Mouse (Mus musculus) heart, postnatal 10 days (tissue): ENCODE data around the gene Efl1. TPM values are rescaled to one million over a fixed set of nuclear protein-coding genes. Genes with fewer than 3 reads are reported as not detected.
"Not testable (repeated sequence)": the region's sequence is repeated elsewhere in the genome, so short reads cannot be mapped to it uniquely, and the experiment has no call there.

Experiments
- DNase-seq, 2 experiments: peaks; one replicate each; pipeline ENCODE4 v3.0.0; 2021
- intact Hi-C: fragments of 180-260 bp; cut with DNase I; formaldehyde crosslinking; loops from one replicate; pipeline ENCODE4 v1.15.1; 2025
- total RNA-seq, 2 experiments: library from RNA; stranded (reverse); gene quantifications; 2 replicates each; pipeline ENCODE4 v1.2.3; 2021

The Efl1 gene
- total RNA-seq, 2 experiments from 2014 or later = 13.4 to 14.0 TPM

DNA sequence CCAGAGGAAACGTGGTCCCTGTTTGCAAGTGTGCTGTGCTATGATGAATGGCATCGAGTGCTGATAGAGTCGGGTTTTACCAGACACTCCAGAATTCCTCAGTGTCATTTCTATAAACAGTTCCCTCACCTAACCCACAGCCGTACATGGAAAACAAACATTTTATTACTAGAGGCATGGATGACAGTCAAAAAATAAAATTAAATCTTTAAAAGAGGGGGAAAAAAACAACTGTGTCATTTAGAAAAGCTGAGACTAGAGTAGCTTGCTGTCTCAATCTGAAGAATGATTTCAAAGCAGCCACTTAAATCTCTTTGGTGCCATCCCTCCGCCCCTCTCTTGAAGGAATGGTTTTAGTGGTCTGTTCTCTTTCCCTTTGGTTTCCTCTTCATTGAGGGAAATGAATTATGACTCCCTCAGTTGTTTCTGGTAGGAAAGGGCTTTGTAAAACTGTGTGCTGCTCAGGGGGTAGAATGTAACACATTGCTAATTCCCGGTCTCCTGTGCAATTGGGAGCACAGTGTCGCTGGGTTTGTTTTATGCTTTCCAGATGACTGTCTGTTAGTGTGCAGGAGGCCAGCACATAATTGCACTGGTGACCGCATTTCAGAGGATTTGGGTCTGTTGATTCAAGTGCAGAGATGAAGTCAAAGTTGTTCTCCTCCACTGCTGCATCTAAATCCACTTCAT is 67.6 kb downstream of the Efl1 start:
- DNase-seq = no peak
- intact Hi-C loops = loop anchor here (1.0 to 10.0 kb wide), 4 partner anchors 489 to 959 kb away; no protein-coding TSS in a partner anchor

DNA sequence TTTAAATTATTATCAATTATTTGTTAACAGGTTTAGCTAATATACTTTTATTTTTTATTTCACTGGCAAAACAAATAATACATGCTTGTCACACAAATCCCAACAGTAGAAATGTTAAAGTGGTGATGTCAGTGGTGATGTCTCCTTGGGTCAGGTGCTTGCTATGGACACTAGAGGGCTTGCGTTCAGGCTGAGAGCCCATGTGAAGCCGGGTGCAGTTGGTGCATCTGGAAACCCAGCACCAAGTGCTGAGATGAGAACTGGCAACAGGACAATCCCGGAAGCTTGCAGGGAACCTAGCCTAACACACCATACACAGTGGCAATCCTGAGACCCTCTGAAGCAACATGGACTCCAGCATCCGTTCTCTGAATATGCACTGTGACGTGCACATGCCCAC is 70.9 kb downstream of the Efl1 start:
- intact Hi-C loops = loop anchor here (10.0 kb wide), 2 partner anchors 486 to 956 kb away; no protein-coding TSS in a partner anchor
- peak in 1 of 2 experiments; percentile 52 for DNase-seq

DNA sequence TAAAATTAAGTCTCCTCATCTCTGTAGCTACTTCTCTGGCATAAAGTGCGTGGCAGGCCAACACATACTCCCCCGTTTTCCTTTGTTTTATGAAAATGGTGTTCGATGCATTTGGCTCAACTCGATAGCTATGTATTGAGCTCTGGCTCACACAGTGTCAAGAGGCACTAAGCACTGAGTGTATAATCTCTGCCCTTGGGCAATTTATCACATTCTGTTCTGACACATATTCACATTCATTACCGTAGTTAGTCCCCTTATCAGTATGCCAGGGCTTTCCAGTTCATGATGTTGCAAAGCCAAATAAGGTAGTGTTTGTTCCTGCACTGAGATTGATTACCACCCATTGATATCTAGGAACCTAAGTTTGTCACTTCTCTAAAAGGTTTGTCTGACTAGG is 71.3 kb downstream of the Efl1 start:
- intact Hi-C loops = loop anchor here (1.0 to 10.0 kb wide), 3 partner anchors 147 to 955 kb away; no protein-coding TSS in a partner anchor

DNA sequence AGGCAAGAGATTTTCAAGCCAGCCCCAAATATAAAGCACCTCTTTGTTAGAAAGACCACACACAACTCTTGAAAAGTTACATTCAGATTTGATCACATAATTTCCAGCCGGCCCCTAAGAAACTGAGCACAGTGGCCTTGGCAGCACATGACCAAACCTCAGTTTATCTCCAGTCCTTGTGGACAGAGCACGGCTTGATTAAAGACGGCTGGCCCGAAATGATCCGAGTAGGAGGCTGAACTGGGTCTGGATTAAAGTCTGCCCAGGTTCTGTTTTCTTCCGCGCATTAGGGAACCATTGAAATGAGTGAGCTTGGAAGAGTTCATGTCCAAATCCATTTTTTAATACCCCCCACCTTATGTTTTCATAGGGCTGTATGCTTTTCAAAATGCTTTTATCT is 72.1 kb downstream of the Efl1 start:
- intact Hi-C loops = loop anchor here (1.0 kb wide), 1 partner anchor 146 kb away; no protein-coding TSS in a partner anchor
- no peak for DNase-seq

More for the DNA sequence above, 71.3 kb downstream of the Efl1 start:
- DNase-seq = no peak

DNA sequence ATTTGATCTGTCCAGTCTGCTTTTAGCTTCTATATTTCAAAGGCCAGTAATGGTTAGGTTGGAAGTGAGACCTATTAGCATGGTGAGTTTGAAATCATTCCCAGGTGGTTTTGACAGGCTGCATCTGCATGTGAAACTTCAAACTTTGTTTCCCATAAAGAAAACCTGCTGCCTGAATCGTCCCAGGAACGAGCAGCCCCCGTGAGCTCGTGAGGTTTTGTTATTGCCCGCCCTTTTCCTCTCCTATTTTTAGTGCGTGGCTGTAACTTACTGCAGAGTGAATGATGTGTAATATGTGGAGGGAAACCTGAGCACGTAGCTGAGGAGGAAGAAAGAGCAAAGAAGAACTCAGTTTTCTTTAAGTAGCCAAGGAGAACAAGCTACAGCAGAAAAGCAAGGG is 72.5 kb downstream of the Efl1 start:
- DNase-seq = no peak
- intact Hi-C loops = loop anchor here (1.0 kb wide), 1 partner anchor 145 kb away; no protein-coding TSS in a partner anchor

DNA sequence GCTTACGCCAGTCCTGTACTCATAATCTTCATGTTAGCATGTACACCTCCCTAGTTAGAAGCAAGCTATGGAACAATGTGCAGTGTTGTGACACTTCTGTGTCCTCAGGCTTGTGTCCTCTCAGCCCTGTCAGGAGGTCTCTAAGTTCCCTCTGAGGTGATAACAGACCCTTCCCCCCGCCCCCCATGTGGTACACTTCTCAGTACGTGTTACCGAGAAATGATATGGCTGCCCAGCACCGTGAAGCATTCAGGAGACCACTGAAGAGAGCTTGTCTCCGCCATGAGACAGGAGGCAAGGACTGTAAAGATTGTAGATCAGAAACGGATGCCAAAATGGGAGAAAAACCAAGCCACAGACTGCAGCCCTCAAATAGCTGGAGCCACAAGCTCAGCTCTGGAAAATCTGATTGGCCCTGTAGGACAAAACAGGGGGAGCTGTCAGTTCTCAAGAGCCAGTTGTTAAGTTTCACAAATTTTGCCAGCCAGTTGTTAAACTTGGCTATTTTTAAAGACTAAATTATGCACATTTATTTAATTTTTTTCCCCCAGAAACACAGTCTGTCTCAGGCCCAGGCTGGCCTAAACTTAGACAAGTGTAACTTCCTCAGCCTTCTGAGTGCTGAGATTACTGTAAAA is 74.2 kb downstream of the Efl1 start:
- no peak for DNase-seq
- intact Hi-C loops = no loop called here

DNA sequence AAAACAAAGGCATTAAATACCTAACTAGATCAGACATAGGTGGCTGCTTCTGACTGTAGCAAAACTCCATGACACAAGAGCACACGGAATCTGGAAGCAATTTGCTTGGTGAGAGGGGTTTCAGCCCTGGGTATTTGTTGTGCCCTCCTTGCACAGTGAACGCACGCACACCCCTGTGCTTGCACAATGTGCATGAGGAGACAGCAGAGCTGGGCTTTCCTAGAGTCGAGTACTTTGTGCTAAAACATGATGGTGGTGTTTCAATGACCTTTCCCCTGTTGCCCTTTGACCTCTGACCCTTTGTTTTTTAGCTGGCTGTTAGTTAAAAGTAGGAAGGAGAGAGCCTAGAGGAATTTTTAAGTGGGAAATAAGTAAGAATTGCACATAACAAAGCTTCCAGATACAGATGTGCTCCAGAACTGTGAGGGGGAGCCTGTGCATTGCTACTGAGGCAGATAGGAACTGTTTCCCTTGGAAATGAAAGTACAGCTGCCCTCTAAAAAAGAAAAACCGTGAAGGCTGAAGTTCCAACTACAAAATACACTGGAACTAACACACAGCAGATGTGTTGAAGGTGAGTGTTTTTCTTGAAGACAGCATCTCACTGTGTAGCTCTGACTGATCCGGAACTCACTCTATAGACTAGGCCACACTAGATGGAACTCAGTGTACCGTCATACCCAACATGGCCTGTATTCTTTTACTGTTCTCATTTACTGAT is 74.9 kb downstream of the Efl1 start:
- no peak for DNase-seq
- intact Hi-C loops = no loop called here

DNA sequence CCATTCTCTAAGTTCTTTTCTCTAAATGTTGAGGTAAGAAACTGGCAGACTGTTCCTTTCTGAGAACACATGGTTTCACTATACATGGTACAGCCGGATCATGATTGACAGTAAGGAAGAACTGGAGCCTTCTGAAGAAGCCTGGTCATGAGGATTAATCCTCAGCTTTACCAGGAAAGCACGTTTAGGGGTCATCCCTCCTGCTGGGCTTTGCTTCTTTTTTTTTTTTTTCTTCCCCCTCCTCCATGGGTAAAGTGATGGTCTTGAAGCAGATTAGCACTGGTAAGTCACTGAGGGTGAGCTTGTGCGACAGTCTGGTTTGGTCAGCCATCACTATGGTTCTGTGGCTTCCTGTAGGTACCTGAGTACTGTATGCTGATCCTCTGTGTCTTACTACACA is 76.1 kb downstream of the Efl1 start:
- intact Hi-C loops = no loop called here
- no peak for DNase-seq

DNA sequence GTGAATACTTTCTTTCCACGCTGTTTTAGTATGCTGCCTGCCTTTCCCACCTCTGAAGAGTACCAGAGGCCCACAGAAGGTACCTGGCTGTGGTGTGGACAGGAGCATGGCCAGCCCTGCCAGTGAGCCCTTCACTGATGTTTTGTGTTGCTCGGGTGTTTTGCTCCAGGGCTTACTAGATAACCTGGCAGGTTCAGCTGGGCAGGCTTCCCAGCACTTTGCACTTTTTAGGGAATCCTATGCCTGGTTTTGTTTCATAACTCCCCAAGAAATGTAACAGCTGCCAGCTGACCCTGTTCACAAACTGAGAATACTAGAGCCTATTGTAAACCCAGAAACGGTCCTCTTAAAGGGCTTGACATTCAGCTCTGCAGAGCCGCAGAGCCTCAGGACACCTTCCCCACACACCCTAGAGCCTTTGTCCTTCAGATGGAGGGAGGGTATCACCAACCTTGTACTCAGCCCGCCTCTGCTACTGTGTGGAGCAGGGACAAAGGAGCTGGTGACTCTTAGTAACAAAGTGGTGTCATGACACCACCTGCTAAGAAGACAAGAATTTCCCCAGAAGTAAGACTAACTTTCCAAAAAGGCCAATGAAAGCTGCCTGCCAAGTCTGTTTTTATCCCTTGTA is 76.7 kb downstream of the Efl1 start:
- DNase-seq = no peak
- intact Hi-C loops = no loop called here

DNA sequence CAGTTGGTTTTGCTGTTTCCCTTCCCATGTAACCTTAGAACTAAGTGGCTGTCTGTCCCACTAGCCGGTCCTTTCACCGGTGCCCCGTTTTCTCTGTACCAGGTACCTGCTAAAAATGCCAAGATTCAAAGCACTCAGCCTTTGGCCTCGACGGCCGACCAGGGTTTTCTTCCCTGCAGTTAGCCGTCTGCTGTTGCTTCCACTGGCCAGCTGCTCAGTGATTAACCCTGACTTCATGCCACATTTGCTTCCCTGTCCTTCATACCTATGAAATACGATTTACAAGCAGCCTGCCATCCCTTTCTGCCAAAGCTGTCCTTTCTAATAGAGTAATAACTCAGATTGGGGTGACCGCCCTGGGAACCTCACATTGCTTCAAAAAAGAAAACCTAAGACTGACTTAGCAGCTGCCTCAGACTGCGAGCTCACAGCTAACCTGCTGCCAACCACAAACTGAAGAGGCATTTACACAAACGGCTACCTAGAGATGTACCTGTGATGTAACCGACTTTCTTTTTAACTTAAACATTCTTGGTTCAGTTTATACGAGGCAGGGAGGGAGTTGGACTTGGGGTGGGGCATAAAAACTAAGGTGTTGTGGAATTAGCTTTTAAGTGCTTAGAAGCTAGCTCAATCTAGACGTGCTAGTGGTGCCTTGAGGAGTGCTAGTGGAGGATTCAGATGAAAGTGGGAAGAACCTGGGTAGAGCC is 77.5 kb downstream of the Efl1 start:
- intact Hi-C loops = no loop called here
- no peak for DNase-seq

DNA sequence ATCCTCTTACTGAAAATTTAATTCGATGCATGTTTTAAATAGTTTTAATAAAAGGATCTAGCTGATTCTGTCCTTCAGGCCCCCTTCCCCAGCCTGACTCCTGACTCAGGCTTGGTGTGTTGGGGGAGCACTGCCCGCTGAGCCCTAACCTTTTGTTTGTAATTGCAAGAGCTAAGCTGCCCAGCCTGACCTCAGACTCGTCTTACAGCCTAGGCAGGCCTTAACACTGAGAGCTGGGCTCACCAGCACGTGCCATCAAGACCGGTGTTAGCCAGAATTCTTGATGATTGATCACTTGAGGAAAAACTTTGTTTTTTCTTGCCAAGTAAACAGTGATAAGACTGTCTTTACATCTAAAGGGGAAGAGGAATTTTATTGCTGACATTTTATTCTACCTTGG is 78.7 kb downstream of the Efl1 start:
- intact Hi-C loops = no loop called here
- no peak for DNase-seq

DNA sequence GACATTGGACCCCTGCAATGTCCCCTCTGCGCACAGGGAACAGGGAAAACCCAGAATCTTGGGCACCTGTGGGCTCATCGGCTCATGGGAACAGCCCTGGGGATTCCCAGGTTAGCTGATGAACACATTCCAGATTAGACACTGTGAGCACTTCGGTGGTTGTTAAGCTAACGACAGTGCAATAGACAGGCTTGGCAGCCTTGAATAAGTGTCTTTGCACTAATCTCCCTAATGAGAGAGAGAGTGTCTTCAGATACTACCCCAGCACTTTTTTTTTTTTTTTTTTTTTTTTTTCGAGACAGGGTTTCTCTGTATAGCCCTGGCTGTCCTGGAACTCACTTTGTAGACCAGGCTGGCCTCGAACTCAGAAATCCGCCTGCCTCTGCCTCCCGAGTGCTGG is 80.6 kb downstream of the Efl1 start:
- intact Hi-C loops = not testable (repeated sequence)

DNA sequence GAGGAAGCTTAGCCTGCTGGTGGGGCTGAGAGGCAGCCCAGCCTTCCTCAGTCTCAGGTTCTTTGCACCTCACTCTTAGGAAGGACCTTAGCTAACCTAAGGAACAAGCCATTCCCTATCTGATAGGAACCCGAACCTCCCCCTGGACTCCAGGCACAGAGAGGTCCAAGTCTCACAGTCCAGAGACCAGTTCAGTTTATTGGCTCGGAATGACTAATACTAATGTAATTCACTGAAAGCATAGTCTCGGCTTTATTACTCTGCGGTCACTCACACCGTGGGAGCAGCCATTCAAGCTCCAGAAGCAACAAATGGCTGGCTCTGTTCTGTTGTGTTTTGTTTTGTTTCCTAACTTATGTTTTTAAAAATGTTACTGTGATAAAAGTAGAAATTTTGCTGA is 84.7 kb downstream of the Efl1 start:
- intact Hi-C loops = no loop called here
- no peak for DNase-seq

More for the DNA sequence above, 80.6 kb downstream of the Efl1 start:
- DNase-seq = not testable (repeated sequence)

DNA sequence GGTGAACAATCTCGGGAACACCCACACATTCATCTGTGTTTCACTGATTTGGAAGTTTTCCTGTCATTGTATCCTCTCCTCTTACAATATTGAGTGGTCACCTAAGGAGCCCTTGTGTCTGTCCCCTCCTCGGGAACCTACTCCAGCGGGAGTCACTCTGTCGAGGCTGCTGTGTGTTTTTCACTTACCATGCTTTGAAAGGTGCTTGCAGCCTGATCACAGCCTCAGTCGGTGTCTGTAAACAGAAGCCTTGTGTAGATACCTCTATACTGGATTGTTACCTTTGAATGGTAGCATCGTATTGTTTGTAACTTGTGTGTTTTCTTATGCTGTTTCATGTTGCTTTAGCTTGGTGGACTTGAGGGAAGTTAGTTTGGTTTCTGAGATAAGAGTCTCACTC is 85.6 kb downstream of the Efl1 start:
- no peak for DNase-seq
- intact Hi-C loops = no loop called here

DNA sequence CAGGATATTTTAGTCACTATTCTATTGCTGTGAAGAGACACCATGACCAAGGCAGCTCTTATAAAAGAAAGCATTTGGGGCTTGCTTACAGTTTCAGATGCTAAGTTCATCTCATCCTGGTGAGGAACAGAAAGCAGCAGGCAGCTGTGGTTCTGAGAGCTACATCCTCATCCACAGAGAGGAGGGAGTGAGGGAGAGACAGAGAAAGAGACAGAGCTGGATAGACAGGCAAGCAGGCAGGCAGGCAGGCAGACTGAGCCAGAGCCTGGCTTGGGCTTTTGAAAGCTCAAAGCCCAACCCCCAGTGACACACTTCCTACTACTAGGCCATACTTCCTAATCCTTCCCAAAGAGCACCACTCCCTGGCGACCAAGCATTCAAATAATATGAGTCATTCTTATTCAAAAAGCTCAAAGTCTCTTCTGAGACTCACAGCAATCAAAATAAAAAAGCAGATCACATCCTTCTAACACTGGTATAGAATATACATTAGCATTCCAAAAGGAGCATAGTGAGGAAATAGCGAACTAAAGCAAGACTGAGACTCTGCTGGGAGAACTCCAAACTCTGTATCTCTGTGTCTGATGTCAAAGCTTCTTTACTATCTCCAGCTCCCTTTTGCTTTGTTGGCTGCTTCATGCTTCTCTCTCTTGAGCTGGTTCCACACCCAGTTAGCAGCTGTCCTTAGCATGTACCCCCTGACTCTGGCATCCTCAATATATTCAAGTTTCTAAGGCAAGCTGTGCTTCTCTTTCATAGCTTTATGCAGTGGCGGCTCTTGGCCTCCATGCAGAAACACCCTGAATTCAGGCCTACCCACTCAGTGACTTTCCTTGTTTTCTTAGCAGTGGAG is 86.6 kb downstream of the Efl1 start:
- intact Hi-C loops = no loop called here

DNA sequence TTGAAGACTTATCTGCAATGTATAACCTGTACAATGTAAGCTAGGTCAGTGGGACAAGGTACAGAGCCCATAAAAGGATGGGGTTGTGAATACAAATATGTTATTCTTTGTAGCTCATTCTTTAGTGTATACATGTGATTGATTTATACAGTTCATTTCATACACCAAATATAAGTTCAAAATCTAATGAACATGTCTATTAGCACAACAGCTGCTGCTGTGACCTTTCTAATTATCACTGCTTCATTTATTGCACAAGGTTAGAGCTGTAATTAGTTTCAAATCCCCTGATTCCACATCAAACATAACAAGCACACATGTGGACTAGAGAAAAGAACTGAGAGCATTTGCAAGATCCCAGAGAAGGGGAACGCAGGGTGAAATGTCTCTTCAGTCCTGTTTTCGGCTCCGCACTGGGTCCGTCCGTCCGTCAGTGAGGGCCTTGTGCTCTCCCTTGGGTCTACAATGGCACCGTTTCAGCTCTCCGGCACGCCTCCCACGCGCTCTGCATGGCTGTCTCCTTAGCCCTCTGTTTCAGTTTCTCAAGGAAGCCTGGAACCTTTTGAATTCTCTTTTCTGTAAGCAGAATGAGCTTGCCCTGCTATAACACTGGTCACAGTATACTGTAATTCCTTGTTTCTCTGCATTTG is 94.8 kb downstream of the Efl1 start:
- intact Hi-C loops = no loop called here
- DNase-seq = peak; percentile 64 to 76

More for the DNA sequence above, 86.6 kb downstream of the Efl1 start:
- no peak for DNase-seq

DNA sequence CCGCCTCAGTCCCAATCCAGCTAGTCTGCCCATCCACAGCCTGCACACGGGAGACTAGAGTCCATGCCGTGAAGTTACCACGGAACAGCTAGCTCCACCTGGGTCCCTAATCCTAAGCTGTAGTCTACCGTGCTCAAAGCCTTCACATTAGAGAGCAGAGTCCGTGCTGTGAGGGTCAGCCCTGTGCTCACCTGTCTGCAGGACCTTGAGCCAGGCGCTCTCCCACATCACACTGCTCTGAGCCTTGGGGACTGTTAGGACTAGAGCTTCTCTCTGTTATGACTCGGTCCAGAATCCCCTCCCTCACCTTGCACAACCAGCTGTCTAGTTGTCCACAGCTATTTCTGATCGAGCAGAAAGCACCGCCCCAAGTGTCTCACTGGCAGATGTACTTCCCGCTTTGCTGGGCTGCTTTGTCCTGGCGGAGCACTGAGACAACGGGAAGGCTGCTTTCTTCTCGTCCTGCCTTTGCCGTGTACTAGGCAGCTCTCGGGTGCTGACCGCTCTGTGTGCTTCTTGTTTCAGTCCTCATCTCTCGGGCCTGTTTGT is 95.8 kb downstream of the Efl1 start:
- intact Hi-C loops = no loop called here

DNA sequence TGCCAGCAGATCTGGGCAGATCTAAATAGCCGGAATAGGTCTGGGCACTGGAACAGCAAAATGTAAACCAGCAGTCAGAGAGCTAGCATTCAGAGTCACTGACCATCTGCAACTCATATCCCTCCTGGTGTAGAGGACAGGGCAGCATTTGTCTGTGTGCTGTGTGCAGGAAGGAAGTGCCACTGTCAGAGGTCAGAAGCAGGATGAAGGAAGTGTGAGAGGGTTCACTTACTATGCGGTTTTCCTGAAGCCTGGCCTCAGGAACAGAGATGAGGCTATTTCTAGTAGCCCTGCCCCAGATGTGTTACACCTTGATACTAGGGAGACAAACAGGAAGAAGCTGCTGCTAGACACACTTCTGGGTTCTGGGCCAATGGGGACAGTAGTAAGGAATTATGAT is 100.4 kb downstream of the Efl1 start:
- intact Hi-C loops = no loop called here
- DNase-seq = no peak

More for the DNA sequence above, 95.8 kb downstream of the Efl1 start:
- no peak for DNase-seq

DNA sequence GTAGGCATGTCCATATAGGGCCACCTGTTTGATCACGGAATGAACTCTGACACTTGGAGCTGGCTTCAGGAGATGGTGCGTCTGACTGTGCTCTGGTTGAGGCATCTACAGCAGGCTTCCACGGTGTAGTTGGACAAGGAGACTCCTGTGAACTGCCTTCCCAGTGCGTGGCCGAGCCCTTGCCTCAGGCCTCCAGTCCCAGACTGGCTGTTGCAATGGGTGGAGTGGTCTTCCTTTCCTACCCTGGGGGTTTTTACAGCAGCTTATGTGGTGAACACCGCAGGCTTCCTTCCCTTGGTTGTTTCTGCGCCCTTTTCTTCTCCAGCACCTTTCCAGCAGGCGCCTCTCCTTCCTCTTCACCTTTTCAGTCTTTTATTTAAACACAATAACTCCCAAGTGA is 100.8 kb downstream of the Efl1 start:
- DNase-seq = no peak
- intact Hi-C loops = no loop called here
